Mouse (Mus musculus): ENCODE measurements around the gene Blcap. TPM values are rescaled to one million over a fixed set of nuclear protein-coding genes. Genes with fewer than 3 reads are reported as not detected.

Blcap gene
- total RNA-seq (2014; rRNA removed): 207 and 253 TPM in 2 replicates
- 263 and 284 TPM in 2 replicates for polyA plus RNA-seq (2015; fragmentation: Nextera tagmentation; extraction: Ambion mirVana)

- Histone ChIP-seq H3K4me1 (ENCODE audit: insufficient read depth, low read length) (peaks cover 8% of the 10 kb centered on the region), H3K4me3 (ENCODE audit: low read length) (no peak within 1 kb of the TSS), H3K4me2 (ENCODE audit: low read depth, low read length) (no peak within 1 kb of the TSS), H3K9me3 (ENCODE audit: low read length) (no peaks in the 10 kb centered on the region), H3K27me3 (ENCODE audit: insufficient read depth, low read length) (no peaks in the 10 kb centered on the region), H3K27ac (no peak within 1 kb of the TSS), H3K9ac (replicated peaks; ENCODE audit: low read length) (no peak within 1 kb of the TSS), H3K36me3 (ENCODE audit: insufficient read depth, low read length) (no peaks in the 10 kb centered on the region)
- 11% methylated on average over 6 of the region's 6 CpGs for WGBS
- ATAC-seq: no peak
- DNase-seq (ENCODE audit: low spot score): peak; percentile 81
- peak; percentile 89 for TF ChIP-seq CTCF (IDR thresholded peaks at IDR 0.05; ENCODE audit: low read depth)
Measured at GRCm38 (mm10) chr2:157571224-157571832, at the start of gene Blcap. Gene Blcap, minus strand, starts transcription at chr2:157571274.

DNA sequence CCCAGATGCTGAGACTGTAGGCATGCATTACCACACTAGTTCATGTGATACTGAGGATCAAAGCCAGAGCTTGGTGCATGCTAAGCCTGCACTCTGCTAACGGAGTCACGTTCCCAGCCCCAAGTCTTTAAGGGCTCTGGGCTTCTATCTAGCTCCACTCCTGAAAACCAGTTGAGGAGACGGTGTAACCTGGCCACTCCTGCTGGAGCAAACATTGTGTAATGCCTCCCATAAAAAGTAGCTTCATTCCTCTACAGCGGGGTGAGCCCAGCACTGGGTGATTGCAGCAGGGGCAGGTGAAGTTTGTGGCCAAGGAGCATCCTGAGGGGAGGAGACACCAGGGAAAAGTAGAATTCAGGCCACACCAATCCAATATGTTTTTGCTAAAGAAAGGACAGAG lies 47.3 kb upstream of the Blcap start:
- no peak for TF ChIP-seq CTCF (IDR thresholded peaks at IDR 0.05; ENCODE audit: low read depth)
- Histone ChIP-seq H3K4me1 (ENCODE audit: insufficient read depth, low read length) (no peaks in the 10 kb centered on the region), H3K4me2 (ENCODE audit: low read depth, low read length) (no peak overlapping the region), H3K36me3 (ENCODE audit: insufficient read depth, low read length) (no peaks in the 10 kb centered on the region), H3K9ac (replicated peaks; ENCODE audit: low read length) (no peak overlapping the region), H3K27ac (no peak overlapping the region), H3K4me3 (ENCODE audit: low read length) (no peak overlapping the region), H3K9me3 (ENCODE audit: low read length) (no peaks in the 10 kb centered on the region), H3K27me3 (ENCODE audit: insufficient read depth, low read length) (no peaks in the 10 kb centered on the region)
- 89% methylated on average over 4 of the region's 4 CpGs for WGBS
- DNase-seq (ENCODE audit: low spot score) (no peak), ATAC-seq (no peak)

DNA sequence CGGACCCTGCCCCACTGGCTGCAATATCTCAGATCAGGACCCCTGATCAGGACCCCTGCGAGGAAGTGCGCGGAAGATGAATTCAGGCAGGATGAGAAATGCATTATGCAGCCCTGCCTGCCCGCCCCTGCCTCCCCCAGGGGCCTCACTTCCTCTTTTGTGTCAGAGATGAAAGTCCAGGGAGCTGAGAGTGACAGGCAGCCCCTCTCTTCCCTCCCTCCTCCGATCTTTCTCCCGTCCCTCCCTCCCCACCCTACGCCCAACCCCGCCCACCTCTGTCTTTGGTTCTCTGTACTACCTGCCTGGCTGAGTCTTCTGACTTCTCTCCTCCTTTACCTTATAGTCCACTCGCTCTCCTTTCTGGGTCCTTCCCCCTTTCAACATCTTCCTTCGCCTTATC lies 42.9 kb upstream of the Blcap start:
- H3K9ac ChIP-seq (replicated peaks; ENCODE audit: low read length): no peak overlapping the region
- DNase-seq (ENCODE audit: low spot score) (no peak), ATAC-seq (no peak)
- H3K4me3 ChIP-seq (ENCODE audit: low read length): no peak overlapping the region
- H3K9me3 ChIP-seq (ENCODE audit: low read length): no peaks in the 10 kb centered on the region
- no peak overlapping the region for H3K27ac ChIP-seq
- H3K27me3 ChIP-seq (ENCODE audit: insufficient read depth, low read length): no peaks in the 10 kb centered on the region
- WGBS: 17% methylated on average over 11 of the region's 11 CpGs
- no peak for TF ChIP-seq CTCF (IDR thresholded peaks at IDR 0.05; ENCODE audit: low read depth)
- H3K4me1 ChIP-seq (ENCODE audit: insufficient read depth, low read length): no peaks in the 10 kb centered on the region
- no peaks in the 10 kb centered on the region for H3K36me3 ChIP-seq (ENCODE audit: insufficient read depth, low read length)
- no peak overlapping the region for H3K4me2 ChIP-seq (ENCODE audit: low read depth, low read length)

GRCm38 (mm10) chr2:157611735-157612134 lies 40.7 kb upstream of the Blcap start:
- 58% methylated on average over 3 of the region's 3 CpGs for WGBS
- TF ChIP-seq CTCF (IDR thresholded peaks at IDR 0.05; ENCODE audit: low read depth): no peak
- Histone ChIP-seq H3K9me3 (ENCODE audit: low read length) (no peaks in the 10 kb centered on the region), H3K4me1 (ENCODE audit: insufficient read depth, low read length) (0 out of 2 replicates have a peak, but pooled peaks cover 3% of the 10 kb centered on the region), H3K27ac (no peak overlapping the region), H3K4me3 (ENCODE audit: low read length) (no peak overlapping the region), H3K36me3 (ENCODE audit: insufficient read depth, low read length) (no peaks in the 10 kb centered on the region), H3K9ac (replicated peaks; ENCODE audit: low read length) (no peak overlapping the region), H3K4me2 (ENCODE audit: low read depth, low read length) (no peak overlapping the region), H3K27me3 (ENCODE audit: insufficient read depth, low read length) (no peaks in the 10 kb centered on the region)
- 0 out of 2 replicates have a peak, but pooled peaks have one; percentile 27 for ATAC-seq
- DNase-seq (ENCODE audit: low spot score): peak; percentile 57

DNA sequence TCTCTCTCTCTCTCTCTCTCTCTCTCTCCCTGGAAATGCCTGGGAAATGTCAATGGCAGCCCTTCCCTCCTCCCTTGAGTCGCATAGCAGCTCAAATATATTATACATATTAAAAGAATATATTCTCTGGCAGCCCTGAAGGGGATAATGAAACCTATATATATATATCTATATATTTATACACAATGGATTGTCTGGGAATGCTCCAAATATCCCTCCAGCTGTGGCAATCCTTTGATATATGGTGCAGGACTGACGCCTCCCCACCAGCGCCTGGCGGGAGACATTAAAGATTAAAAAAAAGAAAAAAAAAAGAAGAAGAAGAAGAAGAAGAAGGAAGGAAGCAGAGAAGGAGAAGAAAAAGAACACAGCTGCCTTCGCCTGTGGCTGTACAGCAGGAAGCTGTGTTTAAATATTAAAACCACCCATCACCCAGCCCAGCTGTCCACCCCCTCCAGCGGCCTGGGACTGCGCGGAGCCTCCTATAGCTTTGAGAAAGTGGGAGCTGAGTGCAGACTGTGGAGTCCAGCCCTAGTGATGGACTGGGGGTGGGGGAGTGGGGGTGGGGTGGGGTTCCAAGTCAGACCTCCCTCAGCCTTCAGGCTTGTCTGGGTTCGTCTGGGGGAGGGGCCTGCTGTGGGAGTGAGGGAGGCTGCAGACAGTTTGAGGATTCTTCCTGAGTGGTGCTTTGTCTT lies 36.6 kb upstream of the Blcap start:
- ATAC-seq (no peak), DNase-seq (ENCODE audit: low spot score) (no peak)
- WGBS: 48% methylated on average over 9 of the region's 9 CpGs

DNA sequence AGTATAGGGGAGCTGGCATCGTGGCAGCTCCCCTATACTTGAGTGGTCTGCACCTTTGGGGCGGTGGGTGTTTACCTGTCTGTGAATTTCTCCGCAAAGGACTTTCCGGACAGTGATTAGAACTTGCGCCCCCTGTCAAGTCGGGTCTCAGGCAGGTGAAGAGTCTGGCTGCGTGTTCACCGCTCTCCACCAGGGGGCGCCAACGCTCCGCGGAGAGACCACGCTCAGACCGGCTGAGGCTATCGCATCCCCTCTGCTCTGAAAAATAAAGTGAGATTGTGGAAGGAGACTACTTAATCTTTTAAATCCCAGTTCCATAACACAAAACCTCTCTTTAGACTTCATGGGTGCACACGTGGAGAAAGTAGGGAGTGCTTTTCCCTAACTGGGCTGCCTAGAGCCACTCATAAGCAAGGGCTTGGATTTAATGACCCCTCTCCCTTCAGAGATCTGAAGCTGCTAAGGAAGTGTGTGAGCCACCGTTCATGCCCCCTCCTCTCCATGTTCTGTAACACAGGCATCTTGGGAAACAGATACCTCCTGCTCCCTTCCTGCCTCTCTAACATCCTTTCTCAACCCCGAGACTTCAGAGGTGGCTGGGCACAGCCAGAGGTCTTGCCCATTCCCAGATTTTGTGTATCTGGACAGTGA lies 34.1 kb upstream of the Blcap start:
- Histone ChIP-seq H3K9me3 (ENCODE audit: low read length) (no peaks in the 10 kb centered on the region), H3K4me2 (ENCODE audit: low read depth, low read length) (no peak overlapping the region), H3K4me1 (ENCODE audit: insufficient read depth, low read length) (0 out of 2 replicates have a peak, but pooled peaks cover 3% of the 10 kb centered on the region), H3K9ac (replicated peaks; ENCODE audit: low read length) (no peak overlapping the region), H3K36me3 (ENCODE audit: insufficient read depth, low read length) (no peaks in the 10 kb centered on the region), H3K27ac (no peak overlapping the region), H3K27me3 (ENCODE audit: insufficient read depth, low read length) (no peaks in the 10 kb centered on the region), H3K4me3 (ENCODE audit: low read length) (no peak overlapping the region)
- ATAC-seq: peak; percentile 69; the same call in 1 of the 2 replicates
- TF ChIP-seq CTCF (IDR thresholded peaks at IDR 0.05; ENCODE audit: low read depth): peak; percentile 99
- DNase-seq (ENCODE audit: low spot score): peak; percentile 86
- WGBS: 6% methylated on average over 18 of the region's 18 CpGs

More for the DNA sequence above, 36.6 kb upstream of the Blcap start:
- H3K27me3 ChIP-seq (ENCODE audit: insufficient read depth, low read length): no peaks in the 10 kb centered on the region
- no peaks in the 10 kb centered on the region for H3K36me3 ChIP-seq (ENCODE audit: insufficient read depth, low read length)
- no peak overlapping the region for H3K4me3 ChIP-seq (ENCODE audit: low read length)
- no peak for TF ChIP-seq CTCF (IDR thresholded peaks at IDR 0.05; ENCODE audit: low read depth)
- H3K27ac ChIP-seq: no peak overlapping the region
- no peak overlapping the region for H3K9ac ChIP-seq (replicated peaks; ENCODE audit: low read length)
- no peaks in the 10 kb centered on the region for H3K9me3 ChIP-seq (ENCODE audit: low read length)
- 0 out of 2 replicates have a peak, but pooled peaks cover 3% of the 10 kb centered on the region for H3K4me1 ChIP-seq (ENCODE audit: insufficient read depth, low read length)
- H3K4me2 ChIP-seq (ENCODE audit: low read depth, low read length): no peak overlapping the region

Data from hindbrain, postnatal 0 days (tissue).